Mouse (Mus musculus): Measurements from ENCODE around the gene Tinf2.

GRCm38 (mm10) chr14:55701131-55701530, 19.5 kb upstream of the Tinf2 start:
- no peak for TF ChIP-seq CTCF (IDR thresholded peaks at IDR 0.05; ENCODE audit: low read depth)
- TF ChIP-seq EP300 (optimal IDR thresholded peaks at IDR 0.05) = no peak
